22 mouse cellular contexts compared by ENCODE assay signal in genomic region chr9:113087786-113088185, GRCm38 (mm10).
DNase-seq lines count a peak whose midpoint lies in the region.
"Had no signal": no experiment of that assay in that cellular context is flagged by ENCODE, and none has a peak within 500 bp of the region (broad histone marks: within the 10 kb centered on the region; RNA-seq: fewer than 3 reads in every experiment).

No protein-coding gene starts in this region.

- H3K9me3 ChIP-seq in heart, embryonic 10.5 days = no peaks in the 10 kb centered on the region
- H3K9me3 ChIP-seq: embryonic facial prominence, embryonic 10.5 days; forebrain, embryonic 13.5 days; heart, embryonic 15.5 days; limb, embryonic 15.5 days had no signal

- peak; percentile 14 to 21 for DNase-seq in cerebellum, adult 18-20 months
- DNase-seq in cerebellum, adult 11-12 months = no peak
- DNase-seq in layer of hippocampus, adult 11-12 months (ENCODE audit: low spot score) = peak; percentile 31
- DNase-seq in layer of hippocampus, adult 9-10 months (ENCODE audit: low spot score) = no peak
- DNase-seq in left cerebral cortex, adult 18-20 months (ENCODE audit: low spot score in 2 of 2) = peak; percentile 47 to 55
- DNase-seq in right cerebral cortex, postnatal 25 days = peak; percentile 38
- DNase-seq in ovary, postnatal 10 days (ENCODE audit: low spot score) = no peak
- DNase-seq in heart, embryonic 10.5 days (ENCODE audit: low spot score) = no peak
- DNase-seq: adrenal gland, postnatal 36 days; heart, adult 18-20 months; kidney, adult 11 months; lung, postnatal 14 days; thymus, postnatal 14 days had no signal

- H3K27ac ChIP-seq in heart, embryonic 10.5 days = no peak overlapping the region
- H3K27ac ChIP-seq: embryonic facial prominence, embryonic 10.5 days; forebrain, embryonic 13.5 days; heart, embryonic 15.5 days; hindbrain, postnatal 0 days; kidney, postnatal 0 days; limb, embryonic 15.5 days; stomach, postnatal 0 days had no signal

- no peaks in the 10 kb centered on the region for H3K36me3 ChIP-seq in heart, embryonic 10.5 days
- H3K36me3 ChIP-seq: embryonic facial prominence, embryonic 10.5 days; G1E; heart, embryonic 15.5 days; limb, embryonic 15.5 days had no signal

- 87% methylated on average over 10 of the region's 10 CpGs for WGBS in heart, embryonic 10.5 days

- H3K4me3 ChIP-seq in heart, embryonic 10.5 days = no peak overlapping the region
- H3K4me3 ChIP-seq: embryonic facial prominence, embryonic 10.5 days; forebrain, embryonic 13.5 days; heart, embryonic 15.5 days; limb, embryonic 15.5 days; megakaryocyte, embryonic 14.5 days had no signal

- H3K4me1 ChIP-seq in heart, embryonic 10.5 days = no peaks in the 10 kb centered on the region
- H3K4me1 ChIP-seq: embryonic facial prominence, embryonic 10.5 days; forebrain, embryonic 13.5 days; heart, embryonic 15.5 days; limb, embryonic 15.5 days; megakaryocyte, embryonic 14.5 days had no signal

- no peaks in the 10 kb centered on the region for H3K27me3 ChIP-seq in heart, embryonic 10.5 days (ENCODE audit: insufficient read depth, poor library complexity, severe bottlenecking)
- H3K27me3 ChIP-seq: forebrain, embryonic 13.5 days; heart, embryonic 15.5 days; limb, embryonic 15.5 days; megakaryocyte, embryonic 14.5 days had no signal

Comparison
In these comparisons a context has a peak if more than half of its experiments do, and no peak if none do; other contexts are left out.
1. DNase-seq: peak in cerebellum, adult 18-20 months (2 of 2), layer of hippocampus, adult 11-12 months (single experiment), left cerebral cortex, adult 18-20 months (2 of 2) and right cerebral cortex, postnatal 25 days (single experiment); none in cerebellum, adult 11-12 months (single experiment), layer of hippocampus, adult 9-10 months (single experiment), ovary, postnatal 10 days (single experiment) and heart, embryonic 10.5 days (single experiment).